ENCODE assay signal across 14 mouse cellular contexts in genomic region chr14:105085332-105085993, GRCm38 (mm10).
A peak's percentile ranks its signal among the peaks of the same experiment; 100 is the strongest.
DNase-seq lines count a peak whose midpoint lies in the region; ATAC-seq lines count a peak whose summit lies in the region.
"Had no signal": no experiment of that assay in that cellular context is flagged by ENCODE, and none has a peak within 500 bp of the region (broad histone marks: within the 10 kb centered on the region; RNA-seq: fewer than 3 reads in every experiment).

No protein-coding gene starts in this region.

- H3K4me3 ChIP-seq in heart, embryonic 14.5 days (ENCODE audit: control insufficient read depth in 1 of 2, insufficient read depth in 1 of 2, low read depth in 1 of 2, low read length in 2 of 2): no peak overlapping the region
- no peak overlapping the region for H3K4me3 ChIP-seq in hindbrain, embryonic 13.5 days
- H3K4me3 ChIP-seq: gastrocnemius, adult 2 months; intestine, embryonic 15.5 days; liver, embryonic 15.5 days; myocyte had no signal

- H3K9me3 ChIP-seq in heart, embryonic 14.5 days (ENCODE audit: control insufficient read depth, low read length): no peaks in the 10 kb centered on the region
- H3K9me3 ChIP-seq in hindbrain, embryonic 13.5 days: no peaks in the 10 kb centered on the region
- H3K9me3 ChIP-seq: intestine, embryonic 15.5 days; liver, embryonic 15.5 days had no signal

- peaks cover 2 to 13% of the 10 kb centered on the region in 2 experiments for H3K4me1 ChIP-seq in heart, embryonic 14.5 days (ENCODE audit: control insufficient read depth in 2 of 2, insufficient read depth in 2 of 2, low read length in 2 of 2)
- H3K4me1 ChIP-seq in hindbrain, embryonic 13.5 days (replicated peaks): peaks cover 9% of the 10 kb centered on the region
- H3K4me1 ChIP-seq: intestine, embryonic 15.5 days; liver, embryonic 15.5 days had no signal

- peak; percentile 61 for ATAC-seq in heart, embryonic 14.5 days (ENCODE audit: insufficient number of reproducible peaks, insufficient read depth, low FRiP score, low read depth)
- 0 out of 2 replicates have a peak, but pooled peaks have one; percentile 24 for ATAC-seq in hindbrain, embryonic 13.5 days (ENCODE audit: low FRiP score)
- ATAC-seq in erythroblast, adult 5-6 weeks (replicated peaks; ENCODE audit: low FRiP score, poor library complexity, severe bottlenecking): no peak
- ATAC-seq: intestine, embryonic 15.5 days had no signal

- no peaks in the 10 kb centered on the region for H3K27me3 ChIP-seq in heart, embryonic 14.5 days (ENCODE audit: control insufficient read depth, insufficient read depth, low read length)
- H3K27me3 ChIP-seq in hindbrain, embryonic 13.5 days: no peaks in the 10 kb centered on the region
- H3K27me3 ChIP-seq: CH12.LX; intestine, embryonic 15.5 days; liver, embryonic 15.5 days had no signal

- 28% methylated on average over 7 of the region's 7 CpGs for WGBS in heart, embryonic 14.5 days
- WGBS in hindbrain, embryonic 13.5 days: 78% methylated on average over 7 of the region's 7 CpGs

- H3K27ac ChIP-seq in heart, embryonic 14.5 days (replicated peaks in 1 of 2; ENCODE audit: control insufficient read depth in 1 of 2, insufficient read depth in 1 of 2, low read depth in 2 of 2, low read length in 2 of 2): no peak overlapping the region; a peak in 1 of 4 replicates
- H3K27ac ChIP-seq in hindbrain, embryonic 13.5 days: no peak overlapping the region
- H3K27ac ChIP-seq: gastrocnemius, adult 2 months; intestine, embryonic 15.5 days; liver, embryonic 15.5 days had no signal

- H3K9ac ChIP-seq in heart, embryonic 14.5 days (ENCODE audit: low read length): no peak overlapping the region
- no peak overlapping the region for H3K9ac ChIP-seq in hindbrain, embryonic 13.5 days
- H3K9ac ChIP-seq: intestine, embryonic 15.5 days; liver, embryonic 15.5 days had no signal

- no peak for DNase-seq in heart, adult 9 months (ENCODE audit: low spot score in 2 of 2)
- peak; percentile 40 for DNase-seq in ZHBTc4 (ENCODE audit: low read depth, low spot score)
- peak; percentile 60 for DNase-seq in lung, postnatal 36 days
- DNase-seq in cerebellum, postnatal 4 days (ENCODE audit: low spot score in 2 of 2): no peak
- DNase-seq: cerebellum, adult 11-12 months; gastrocnemius, adult 2 months; thymus, adult 2 months had no signal

- peak overlapping the region; percentile 23; the same call in 1 of the 2 replicates for H3K4me2 ChIP-seq in heart, embryonic 14.5 days (ENCODE audit: low read length)
- H3K4me2 ChIP-seq in hindbrain, embryonic 13.5 days: no peak overlapping the region
- H3K4me2 ChIP-seq: intestine, embryonic 15.5 days; liver, embryonic 15.5 days had no signal

- no peaks in the 10 kb centered on the region for H3K36me3 ChIP-seq in heart, embryonic 14.5 days (ENCODE audit: control insufficient read depth, insufficient read depth, low read length)
- no peaks in the 10 kb centered on the region for H3K36me3 ChIP-seq in hindbrain, embryonic 13.5 days
- H3K36me3 ChIP-seq: intestine, embryonic 15.5 days; liver, embryonic 15.5 days had no signal

Comparison
In these comparisons a context has a peak if more than half of its experiments do, and no peak if none do; other contexts are left out.
1. DNase-seq: peak in ZHBTc4 (single experiment) and lung, postnatal 36 days (single experiment); none in heart, adult 9 months (0 of 2) and cerebellum, postnatal 4 days (0 of 2).